Mouse (Mus musculus) midbrain, embryonic 16.5 days (tissue): ENCODE data around the gene Opa3. TPM values are rescaled to one million over a fixed set of nuclear protein-coding genes. Genes with fewer than 3 reads are reported as not detected.

Experiments used
- ATAC-seq: fragments of 200-750 bp; cut with Nextera tagmentation; 2 replicates; pipeline ENCODE4 v1.8.0; 2017; ENCODE audit warnings: moderate TSS enrichment
- H3K27ac ChIP-seq: fragments of 300-500 bp; sonication (generic); 2 replicates; pipeline ENCODE4 v1.5.1; 2014; ENCODE audit warnings: mild to moderate bottlenecking, low read length, mixed read lengths
- H3K27me3 ChIP-seq: fragments of 300-500 bp; sonication (generic); 2 replicates; pipeline ENCODE4 v1.6.1; 2014; ENCODE audit warnings: low read depth, low read length, mixed read lengths; ENCODE audit not compliant: control insufficient read depth, insufficient read depth
- H3K36me3 ChIP-seq: fragments of 300-500 bp; sonication (generic); 2 replicates; pipeline ENCODE4 v1.6.1; 2014; ENCODE audit warnings: mild to moderate bottlenecking, low read length, moderate library complexity, mixed read lengths; ENCODE audit not compliant: control insufficient read depth, insufficient read depth
- H3K4me1 ChIP-seq: fragments of 300-500 bp; sonication (generic); 2 replicates; pipeline ENCODE4 v1.6.1; 2014; ENCODE audit warnings: mild to moderate bottlenecking, low read length, mixed read lengths; ENCODE audit not compliant: control insufficient read depth, insufficient read depth
- H3K4me2 ChIP-seq: fragments of 300-500 bp; sonication (generic); 2 replicates; pipeline ENCODE4 v1.6.1; 2014; ENCODE audit warnings: mild to moderate bottlenecking, low read length, mixed read lengths
- H3K4me3 ChIP-seq: fragments of 300-500 bp; sonication (generic); 2 replicates; pipeline ENCODE4 v1.5.1; 2014; ENCODE audit warnings: low read depth, mild to moderate bottlenecking, low read length, moderate library complexity, mixed read lengths
- H3K9ac ChIP-seq: fragments of 300-500 bp; sonication (generic); 2 replicates; pipeline ENCODE4 v1.6.1; 2014; ENCODE audit warnings: low read depth, low read length, mixed read lengths
- H3K9me3 ChIP-seq: fragments of 300-500 bp; sonication (generic); replicated peaks from 2 replicates; pipeline ENCODE4 v1.6.1; 2014; ENCODE audit warnings: mild to moderate bottlenecking, low read length, mixed read lengths; ENCODE audit not compliant: control insufficient read depth, poor library complexity, severe bottlenecking
- WGBS: fragments of 180-500 bp; shearing (Covaris S2); extraction: QIAGEN DNeasy Blood & Tissue Kit; methylation state at CpG from one replicate; pipeline ENCODE4 v1.1.7; 2014; 5-methylcytosine and 5-hydroxymethylcytosine counted together
- polyA plus RNA-seq: library from polyadenylated mRNA; unstranded; fragments of >200 nt; fragmentation: Nextera tagmentation; extraction: Ambion mirVana; gene quantifications from 2 replicates; pipeline ENCODE4 v1.2.1, GENCODE M21; 2015

Opa3 gene
- polyA plus RNA-seq, 1 experiment from 2014 or later: 36.5 TPM

- Histone ChIP-seq H3K27ac (no peak overlapping the region), H3K9ac (no peak overlapping the region), H3K4me1 (peaks cover 7% of the 10 kb centered on the region), H3K4me3 (no peak overlapping the region), H3K9me3 (no peaks in the 10 kb centered on the region), H3K36me3 (no peaks in the 10 kb centered on the region), H3K4me2 (no peak overlapping the region), H3K27me3 (no peaks in the 10 kb centered on the region)
- ATAC-seq: no peak
- WGBS: 94% methylated on average over 14 of the region's 14 CpGs
Measured at GRCm38 (mm10) chr7:19222875-19223274, 5.3 kb upstream of the Opa3 start.

GRCm38 (mm10) chr7:19224933-19225332, 3.2 kb upstream of the Opa3 start:
- H3K27ac ChIP-seq: no peak overlapping the region
- WGBS: 97% methylated on average over 4 of the region's 4 CpGs
- no peaks in the 10 kb centered on the region for H3K9me3 ChIP-seq
- H3K9ac ChIP-seq: no peak overlapping the region
- no peak for ATAC-seq
- no peaks in the 10 kb centered on the region for H3K27me3 ChIP-seq
- peaks cover 15% of the 10 kb centered on the region for H3K4me1 ChIP-seq
- H3K36me3 ChIP-seq: no peaks in the 10 kb centered on the region
- no peak overlapping the region for H3K4me3 ChIP-seq
- no peak overlapping the region for H3K4me2 ChIP-seq

- Histone ChIP-seq H3K4me3 (peak overlapping the region; percentile 62), H3K9me3 (no peaks in the 10 kb centered on the region), H3K36me3 (no peaks in the 10 kb centered on the region; the same call in 1 of the 2 replicates), H3K27me3 (no peaks in the 10 kb centered on the region), H3K4me1 (peaks cover 16% of the 10 kb centered on the region), H3K9ac (peak overlapping the region; percentile 76), H3K27ac (peak overlapping the region; percentile 99), H3K4me2 (peak overlapping the region; percentile 70)
- 19% methylated on average over 20 of the region's 20 CpGs for WGBS
- peak; percentile 16 for ATAC-seq
Measured at GRCm38 (mm10) chr7:19226817-19227797, 1.0 kb upstream of the Opa3 start.

- no peaks in the 10 kb centered on the region; the same call in 1 of the 2 replicates for H3K36me3 ChIP-seq
- peaks cover 16% of the 10 kb centered on the region for H3K4me1 ChIP-seq
- peak overlapping the region; percentile 62 for H3K4me3 ChIP-seq
- H3K4me2 ChIP-seq: peak overlapping the region; percentile 88
- H3K27ac ChIP-seq: peak overlapping the region; percentile 73
- H3K27me3 ChIP-seq: no peaks in the 10 kb centered on the region
- WGBS: 0% methylated on average over 14 of the region's 14 CpGs
- H3K9me3 ChIP-seq: no peaks in the 10 kb centered on the region
- no peak for ATAC-seq
- peak overlapping the region; percentile 65 for H3K9ac ChIP-seq
Measured at GRCm38 (mm10) chr7:19228793-19229148, 637 bp downstream of the Opa3 start.

- no peaks in the 10 kb centered on the region for H3K27me3 ChIP-seq
- peak overlapping the region; percentile 65 for H3K9ac ChIP-seq
- H3K9me3 ChIP-seq: no peaks in the 10 kb centered on the region
- peak overlapping the region; percentile 88 for H3K4me2 ChIP-seq
- peak overlapping the region; percentile 62 for H3K4me3 ChIP-seq
- peaks cover 16% of the 10 kb centered on the region for H3K4me1 ChIP-seq
- 43% methylated on average over 5 of the region's 5 CpGs for WGBS
- H3K36me3 ChIP-seq: no peaks in the 10 kb centered on the region; the same call in 1 of the 2 replicates
- ATAC-seq: no peak
- H3K27ac ChIP-seq: peak overlapping the region; percentile 73
Measured at GRCm38 (mm10) chr7:19229404-19229803, 1.3 kb downstream of the Opa3 start.

GRCm38 (mm10) chr7:19230041-19230580, 2.0 kb downstream of the Opa3 start:
- H3K9me3 ChIP-seq: no peaks in the 10 kb centered on the region
- peaks cover 16% of the 10 kb centered on the region for H3K4me1 ChIP-seq
- no peak for ATAC-seq
- no peaks in the 10 kb centered on the region for H3K27me3 ChIP-seq
- WGBS: 89% methylated on average over 2 of the region's 2 CpGs
- no peak overlapping the region for H3K9ac ChIP-seq
- H3K4me3 ChIP-seq: no peak overlapping the region
- H3K36me3 ChIP-seq: no peaks in the 10 kb centered on the region; the same call in 1 of the 2 replicates
- H3K4me2 ChIP-seq: no peak overlapping the region; the same call in 1 of the 2 replicates
- no peak overlapping the region for H3K27ac ChIP-seq

- Histone ChIP-seq H3K9me3 (no peaks in the 10 kb centered on the region), H3K9ac (no peak overlapping the region), H3K36me3 (no peaks in the 10 kb centered on the region; the same call in 1 of the 2 replicates), H3K27ac (no peak overlapping the region), H3K4me1 (peaks cover 16% of the 10 kb centered on the region), H3K4me2 (no peak overlapping the region), H3K27me3 (no peaks in the 10 kb centered on the region), H3K4me3 (no peak overlapping the region)
- no peak for ATAC-seq
- WGBS: 96% methylated on average over 5 of the region's 5 CpGs
Measured at GRCm38 (mm10) chr7:19230899-19231298, 2.8 kb downstream of the Opa3 start.

- no peaks in the 10 kb centered on the region for H3K9me3 ChIP-seq
- H3K36me3 ChIP-seq: no peaks in the 10 kb centered on the region; the same call in 1 of the 2 replicates
- ATAC-seq: no peak
- H3K4me1 ChIP-seq: peaks cover 12% of the 10 kb centered on the region
- H3K27me3 ChIP-seq: no peaks in the 10 kb centered on the region
- no peak overlapping the region for H3K9ac ChIP-seq
- no peak overlapping the region for H3K4me3 ChIP-seq
- H3K4me2 ChIP-seq: no peak overlapping the region
- WGBS: 94% methylated on average over 3 of the region's 3 CpGs
- H3K27ac ChIP-seq: no peak overlapping the region
Measured at GRCm38 (mm10) chr7:19231849-19232248, 3.7 kb downstream of the Opa3 start.

- Histone ChIP-seq H3K9ac (no peak overlapping the region), H3K36me3 (no peaks in the 10 kb centered on the region; the same call in 1 of the 2 replicates), H3K4me1 (peaks cover 3% of the 10 kb centered on the region; the same call in 1 of the 2 replicates), H3K27me3 (no peaks in the 10 kb centered on the region), H3K4me3 (no peak overlapping the region), H3K9me3 (no peaks in the 10 kb centered on the region), H3K27ac (no peak overlapping the region), H3K4me2 (no peak overlapping the region)
- no peak for ATAC-seq
- 77% methylated on average over 5 of the region's 5 CpGs for whole genome bisulfite sequencing
Measured at GRCm38 (mm10) chr7:19234652-19235051, 6.5 kb downstream of the Opa3 start.
